Mouse (Mus musculus): ENCODE data around the gene Tnpo3.

DNA sequence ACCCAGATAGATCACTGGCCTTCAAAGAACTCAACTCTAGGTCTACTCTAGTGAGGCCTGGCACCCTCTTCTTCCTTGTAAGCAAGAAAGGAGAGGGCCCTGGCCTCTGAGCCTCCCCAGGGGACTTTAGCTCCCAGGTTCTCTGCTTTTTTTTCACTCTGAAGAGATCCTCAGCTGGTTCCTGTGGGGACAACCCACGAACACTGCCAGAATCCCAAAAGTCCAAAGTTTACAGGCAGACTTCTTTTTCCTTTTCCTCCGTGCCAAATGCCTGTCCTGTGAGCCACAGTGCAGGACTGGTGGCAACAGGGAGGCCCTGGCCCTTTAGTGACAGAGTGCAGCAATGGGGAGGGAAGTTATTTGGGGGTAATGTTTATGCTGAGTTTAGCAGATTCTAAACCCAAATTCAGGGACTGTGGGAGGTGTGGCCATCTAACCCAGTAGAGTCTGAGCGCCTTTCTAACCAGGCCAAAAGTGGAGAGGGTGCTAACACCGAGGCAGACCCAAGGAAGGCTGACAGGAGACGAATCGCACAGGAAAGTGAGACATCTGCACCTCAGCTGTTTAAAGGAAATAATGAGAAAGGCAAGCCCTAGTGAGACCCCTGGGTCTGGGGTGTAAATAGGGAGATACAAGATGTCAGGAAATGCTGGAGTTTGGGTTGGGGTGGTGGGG lies 86.9 kb downstream of the Tnpo3 start:
- no peak for TF ChIP-seq GATA1 (IDR thresholded peaks at IDR 0.05; ENCODE audit: borderline replicate concordance, low read length)
- TF ChIP-seq FLI1 (IDR thresholded peaks at IDR 0.05; ENCODE audit: low read length), result no peak

Data from megakaryocyte, embryonic 14.5 days (primary cell).